Mouse (Mus musculus): ENCODE data around the gene Cnnm3.

The Cnnm3 gene

DNA sequence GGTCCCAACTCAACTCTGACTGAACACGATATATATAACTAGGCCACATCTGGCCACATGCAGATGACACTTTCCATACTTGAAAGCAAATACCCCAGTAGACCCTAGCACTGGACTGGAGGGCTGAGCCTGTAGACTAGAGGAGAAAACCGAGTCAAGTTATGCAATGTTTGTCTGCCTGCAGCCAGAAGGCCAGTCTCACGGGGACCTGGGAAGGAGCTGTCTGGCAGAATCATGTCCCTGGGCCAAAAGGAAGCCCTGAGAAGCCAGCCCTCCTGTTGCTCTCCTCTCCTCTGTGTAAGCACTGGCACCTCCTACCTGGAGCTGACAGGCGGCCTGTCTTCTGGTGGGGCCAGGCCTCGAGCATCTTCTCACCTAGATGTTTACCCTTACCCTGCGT lies 63.7 kb downstream of the Cnnm3 start:
- no peak for DNase-seq (ENCODE audit: low spot score in 2 of 2)

DNA sequence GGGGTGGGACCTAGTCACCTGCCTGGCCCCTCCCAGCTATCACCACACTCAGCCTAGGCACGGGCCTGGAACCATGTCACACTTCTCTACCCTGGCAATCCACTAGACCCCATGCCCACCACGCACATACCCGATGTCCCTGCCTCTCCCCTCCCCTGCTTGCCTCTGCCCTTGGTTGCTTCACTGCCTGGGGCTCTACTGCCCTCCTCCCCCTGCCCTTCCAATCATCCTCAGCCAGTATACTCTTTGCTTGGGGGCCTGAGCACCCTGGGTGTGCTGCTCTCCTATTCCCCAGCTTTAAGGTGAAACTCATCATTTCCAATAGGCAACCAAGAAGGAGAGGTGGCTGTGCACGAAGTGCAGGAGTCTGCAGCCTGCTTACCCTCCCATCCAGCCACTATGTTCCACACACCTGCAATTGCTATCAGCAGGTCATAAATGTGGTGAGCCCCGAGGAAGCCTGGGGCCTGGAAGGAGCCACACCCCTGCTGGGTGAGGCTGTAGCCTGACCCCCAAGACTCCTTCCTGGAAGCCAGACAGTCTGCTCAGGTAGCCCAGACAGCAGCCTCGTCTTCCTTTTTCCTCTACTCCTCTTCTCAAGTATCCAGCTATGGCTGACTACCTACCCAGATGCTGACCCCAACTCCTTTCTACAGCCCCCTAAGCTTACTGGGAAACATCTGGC lies 65.5 kb downstream of the Cnnm3 start:
- no peak for DNase-seq (ENCODE audit: low spot score in 2 of 2)
